Mouse (Mus musculus) c-Kit-positive CD71-negative TER-119-negative erythroid progenitor cells, embryonic 14.5 days (primary cell): ENCODE data around the gene Cpeb2.

Experiments
- DNase-seq: peaks from one replicate; pipeline ENCODE4 v3.0.0-alpha.2; 2013; ENCODE audit warnings: low read depth

Cpeb2 gene

GRCm38 (mm10) chr5:43325561-43325960 is 92.6 kb downstream of the Cpeb2 start:
- no peak for DNase-seq

GRCm38 (mm10) chr5:43328579-43328978 is 95.6 kb downstream of the Cpeb2 start:
- DNase-seq: no peak

- DNase-seq: no peak
These were observed 97.3 kb downstream of the Cpeb2 start for GRCm38 (mm10) chr5:43330260-43330659.

GRCm38 (mm10) chr5:43334469-43334868 is 101.5 kb downstream of the Cpeb2 start:
- no peak for DNase-seq

DNA sequence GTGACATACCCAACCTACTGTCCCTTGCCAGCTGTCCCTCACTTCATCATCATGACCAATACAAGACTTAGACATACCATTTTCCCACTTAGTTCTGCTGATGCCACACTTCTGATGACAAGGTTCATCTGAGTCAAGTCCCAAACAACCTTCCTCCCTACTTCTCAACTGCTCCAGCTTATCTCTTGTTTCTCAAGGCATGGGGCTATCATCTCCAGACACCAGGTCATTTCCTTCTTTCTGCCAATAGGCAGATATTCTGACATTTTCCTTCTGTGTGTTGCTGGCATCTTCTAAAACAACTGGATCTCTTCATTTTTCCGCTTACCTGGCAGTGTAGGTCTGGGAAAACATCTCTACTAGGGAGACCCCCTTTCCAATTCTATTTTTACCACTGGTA is 104.2 kb downstream of the Cpeb2 start:
- no peak for DNase-seq

GRCm38 (mm10) chr5:43338771-43339475 is 106.0 kb downstream of the Cpeb2 start:
- no peak for DNase-seq
